Mouse (Mus musculus) megakaryocyte, embryonic 14.5 days (primary cell): ENCODE results near the gene Hist1h2ap. TPM values are rescaled to one million over a fixed set of nuclear protein-coding genes. Genes with fewer than 3 reads are reported as not detected.
A peak's percentile ranks its signal among the peaks of the same experiment; 100 is the strongest.
"Not testable (repeated sequence)": the region's sequence is repeated elsewhere in the genome, so short reads cannot be mapped to it uniquely, and the experiment has no call there.

Source experiments
- H3K27me3 ChIP-seq: replicated peaks from 2 replicates; pipeline ENCODE3; 2012; ENCODE audit warnings: inconsistent platforms
- H3K36me3 ChIP-seq: replicated peaks from 2 replicates; pipeline ENCODE3; 2012; ENCODE audit warnings: low read length, inconsistent platforms, mixed read lengths
- H3K4me1 ChIP-seq: 2 replicates; pipeline ENCODE4 v1.6.1; 2012; ENCODE audit warnings: inconsistent platforms
- H3K4me3 ChIP-seq: replicated peaks from 2 replicates; pipeline ENCODE3; 2012; ENCODE audit warnings: moderate library complexity, mild to moderate bottlenecking, inconsistent platforms
- H3K9me3 ChIP-seq: 2 replicates; pipeline ENCODE4 v1.6.1; 2012; ENCODE audit warnings: inconsistent platforms
- FLI1 ChIP-seq: IDR thresholded peaks from 2 replicates; pipeline ENCODE4 v1.6.1; 2012; ENCODE audit warnings: low read length, inconsistent platforms, mixed read lengths
- GATA1 ChIP-seq: IDR thresholded peaks from 3 replicates; pipeline ENCODE4 v1.6.1; 2012; ENCODE audit warnings: mixed read lengths, low read length, inconsistent platforms, borderline replicate concordance
- polyA plus RNA-seq: library from polyadenylated mRNA; stranded (reverse); fragments of >175 nt; gene quantifications from 2 replicates; pipeline ENCODE4 v1.2.3, GENCODE M21; 2012; ENCODE audit warnings: low replicate concordance; ENCODE audit not compliant: insufficient read depth

The Hist1h2ap gene
- polyA plus RNA-seq = 10,971 and 11,665 TPM in 2 replicates

- H3K4me1 ChIP-seq = peaks cover 11% of the 10 kb centered on the region
- H3K4me3 ChIP-seq, H3K9me3 ChIP-seq, H3K36me3 ChIP-seq, H3K27me3 ChIP-seq: not testable (repeated sequence)
These were observed at the start of gene Hist1h2ap, which contains the start of gene Hist1h2br for GRCm38 (mm10) chr13:21833461-21833860. TSS of gene Hist1h2ap (minus strand) at chr13:21833507. TSS of gene Hist1h2br (plus strand) at chr13:21833743.

DNA sequence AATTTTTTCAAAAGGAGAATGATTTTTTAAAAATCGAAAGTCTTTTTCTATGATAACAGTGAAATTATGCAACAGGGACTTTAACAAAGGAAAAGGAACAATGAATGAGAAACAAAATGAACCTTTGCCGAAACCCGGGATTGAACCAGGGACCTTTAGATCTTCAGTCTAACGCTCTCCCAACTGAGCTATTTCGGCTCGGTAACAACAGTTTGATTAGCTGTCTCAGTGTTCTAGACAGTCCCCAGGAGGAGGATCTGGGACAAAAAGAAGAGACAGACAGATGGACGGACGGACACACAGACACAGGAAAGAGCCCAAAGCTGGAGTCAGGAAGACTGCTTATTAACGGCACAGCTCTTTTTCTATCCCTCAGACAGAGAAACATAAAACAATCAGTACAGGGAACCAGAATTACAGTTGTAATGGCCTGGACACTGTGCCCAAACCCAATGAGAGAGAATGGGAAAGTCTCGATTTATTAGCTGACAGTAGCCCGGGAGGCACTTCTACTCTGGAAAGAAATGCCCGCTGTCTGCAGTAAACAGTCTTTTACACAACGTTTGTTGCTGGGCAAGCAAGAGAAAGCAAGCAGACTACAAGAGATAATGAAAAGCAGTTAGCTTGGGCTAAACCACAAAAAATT lies 49.6 kb upstream of the Hist1h2ap start:
- H3K36me3 ChIP-seq = no peaks in the 10 kb centered on the region
- H3K27me3 ChIP-seq = peaks cover 1% of the 10 kb centered on the region
- H3K4me3 ChIP-seq = peak overlapping the region; percentile 90
- H3K9me3 ChIP-seq = no peaks in the 10 kb centered on the region
- peaks cover 15% of the 10 kb centered on the region for H3K4me1 ChIP-seq
- TF ChIP-seq FLI1 (no peak), GATA1 (no peak)

DNA sequence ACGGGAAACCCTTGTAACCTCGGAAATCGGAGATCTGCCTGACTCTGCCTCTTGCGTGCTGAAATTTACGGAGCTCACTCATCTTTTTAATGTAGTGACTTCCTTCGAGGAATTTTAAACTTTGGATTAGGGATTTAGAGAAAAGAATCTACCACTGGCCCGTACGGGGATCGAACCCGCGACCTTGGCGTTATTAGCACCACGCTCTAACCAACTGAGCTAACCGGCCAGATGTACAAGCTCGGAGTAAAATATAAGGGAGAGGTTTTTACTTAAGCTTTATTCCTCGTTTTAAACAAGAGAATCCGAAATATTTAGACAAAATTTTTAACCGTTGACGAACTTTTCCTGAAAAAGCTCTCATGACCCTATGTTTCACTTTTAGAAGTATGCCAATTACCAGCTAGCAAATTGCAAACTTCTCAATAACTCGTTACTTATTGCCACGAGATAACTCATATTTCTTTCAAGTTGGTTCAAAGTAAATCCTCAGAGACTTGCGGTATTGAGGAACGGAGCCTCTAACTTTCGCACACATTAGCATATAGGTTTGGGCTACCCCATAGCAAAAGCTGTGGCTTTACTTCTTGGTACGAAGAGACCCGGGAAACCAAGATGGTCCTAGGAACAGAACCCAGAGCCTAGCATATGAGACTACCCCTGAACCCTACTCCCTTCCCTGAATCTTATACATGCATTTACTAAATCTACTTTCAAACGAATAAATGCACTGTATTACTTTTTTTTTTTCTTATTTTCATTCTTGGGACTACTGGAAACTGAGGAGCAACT lies 48.8 kb upstream of the Hist1h2ap start:
- H3K4me3 ChIP-seq = peak overlapping the region; percentile 90

DNA sequence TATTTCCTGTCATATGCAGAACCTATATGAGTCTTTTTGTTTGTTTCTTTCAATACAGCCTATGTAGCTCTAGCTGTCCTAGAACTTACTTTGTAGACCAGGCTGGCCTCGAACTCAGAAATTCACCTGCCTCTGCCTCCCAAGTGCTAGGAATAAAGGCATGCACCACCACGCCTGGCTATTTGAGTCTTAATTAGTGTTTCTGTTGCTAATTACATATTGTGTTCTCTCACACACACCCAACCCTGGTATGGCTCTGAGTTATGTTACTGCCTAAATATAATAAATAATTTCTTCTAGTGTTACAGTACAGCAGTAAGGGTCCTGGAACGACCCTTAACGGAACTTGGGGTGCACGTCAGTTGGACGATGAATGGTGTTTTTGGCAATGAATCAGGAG lies 47.4 kb upstream of the Hist1h2ap start:
- TF ChIP-seq GATA1 = no peak
- peaks cover 15% of the 10 kb centered on the region for H3K4me1 ChIP-seq
- H3K4me3 ChIP-seq = no peak overlapping the region
- H3K9me3 ChIP-seq = no peaks in the 10 kb centered on the region
- peaks cover 2% of the 10 kb centered on the region for H3K27me3 ChIP-seq
- no peaks in the 10 kb centered on the region for H3K36me3 ChIP-seq

More for the DNA sequence above, 48.8 kb upstream of the Hist1h2ap start:
- H3K9me3 ChIP-seq = no peaks in the 10 kb centered on the region
- TF ChIP-seq GATA1 (no peak), FLI1 (no peak)
- peaks cover 1% of the 10 kb centered on the region for H3K27me3 ChIP-seq
- no peaks in the 10 kb centered on the region for H3K36me3 ChIP-seq
- H3K4me1 ChIP-seq = peaks cover 15% of the 10 kb centered on the region

- H3K4me1 ChIP-seq, H3K4me3 ChIP-seq, H3K36me3 ChIP-seq, H3K9me3 ChIP-seq, H3K27me3 ChIP-seq: not testable (repeated sequence)
These were observed 32.2 kb upstream of the Hist1h2ap start for GRCm38 (mm10) chr13:21865503-21865902.

- Histone ChIP-seq H3K27me3 (peaks cover 9% of the 10 kb centered on the region), H3K4me1 (no peaks in the 10 kb centered on the region), H3K36me3 (no peaks in the 10 kb centered on the region), H3K4me3 (no peak overlapping the region), H3K9me3 (no peaks in the 10 kb centered on the region)
- no peak for TF ChIP-seq GATA1
- TF ChIP-seq FLI1 = no peak
These were observed 28.3 kb upstream of the Hist1h2ap start for GRCm38 (mm10) chr13:21861608-21862007.

GRCm38 (mm10) chr13:21855698-21856162 lies 22.4 kb upstream of the Hist1h2ap start:
- TF ChIP-seq FLI1 (no peak), GATA1 (no peak)
- H3K4me3 ChIP-seq = peak overlapping the region; percentile 91
- no peaks in the 10 kb centered on the region for H3K36me3 ChIP-seq
- peaks cover 1% of the 10 kb centered on the region for H3K27me3 ChIP-seq
- H3K9me3 ChIP-seq = no peaks in the 10 kb centered on the region
- peaks cover 40% of the 10 kb centered on the region for H3K4me1 ChIP-seq

- Histone ChIP-seq H3K36me3 (no peaks in the 10 kb centered on the region), H3K27me3 (peaks cover 1% of the 10 kb centered on the region), H3K9me3 (no peaks in the 10 kb centered on the region), H3K4me3 (peak overlapping the region; percentile 91), H3K4me1 (peaks cover 43% of the 10 kb centered on the region)
- TF ChIP-seq FLI1 (no peak), GATA1 (no peak)
These were observed 21.8 kb upstream of the Hist1h2ap start for GRCm38 (mm10) chr13:21855146-21855545.

- H3K4me1 ChIP-seq = peaks cover 43% of the 10 kb centered on the region
- no peaks in the 10 kb centered on the region for H3K9me3 ChIP-seq
- TF ChIP-seq FLI1 (no peak), GATA1 (no peak)
- no peaks in the 10 kb centered on the region for H3K36me3 ChIP-seq
- no peaks in the 10 kb centered on the region for H3K27me3 ChIP-seq
- peak overlapping the region; percentile 76 for H3K4me3 ChIP-seq
These were observed 19.1 kb upstream of the Hist1h2ap start for GRCm38 (mm10) chr13:21852215-21852945.

GRCm38 (mm10) chr13:21850696-21851095 lies 17.4 kb upstream of the Hist1h2ap start:
- H3K36me3 ChIP-seq, H3K4me3 ChIP-seq, H3K9me3 ChIP-seq, H3K27me3 ChIP-seq: not testable (repeated sequence)
- H3K4me1 ChIP-seq = peaks cover 43% of the 10 kb centered on the region
